Mouse (Mus musculus): ENCODE measurements around the gene Ppp1r15b.

DNA sequence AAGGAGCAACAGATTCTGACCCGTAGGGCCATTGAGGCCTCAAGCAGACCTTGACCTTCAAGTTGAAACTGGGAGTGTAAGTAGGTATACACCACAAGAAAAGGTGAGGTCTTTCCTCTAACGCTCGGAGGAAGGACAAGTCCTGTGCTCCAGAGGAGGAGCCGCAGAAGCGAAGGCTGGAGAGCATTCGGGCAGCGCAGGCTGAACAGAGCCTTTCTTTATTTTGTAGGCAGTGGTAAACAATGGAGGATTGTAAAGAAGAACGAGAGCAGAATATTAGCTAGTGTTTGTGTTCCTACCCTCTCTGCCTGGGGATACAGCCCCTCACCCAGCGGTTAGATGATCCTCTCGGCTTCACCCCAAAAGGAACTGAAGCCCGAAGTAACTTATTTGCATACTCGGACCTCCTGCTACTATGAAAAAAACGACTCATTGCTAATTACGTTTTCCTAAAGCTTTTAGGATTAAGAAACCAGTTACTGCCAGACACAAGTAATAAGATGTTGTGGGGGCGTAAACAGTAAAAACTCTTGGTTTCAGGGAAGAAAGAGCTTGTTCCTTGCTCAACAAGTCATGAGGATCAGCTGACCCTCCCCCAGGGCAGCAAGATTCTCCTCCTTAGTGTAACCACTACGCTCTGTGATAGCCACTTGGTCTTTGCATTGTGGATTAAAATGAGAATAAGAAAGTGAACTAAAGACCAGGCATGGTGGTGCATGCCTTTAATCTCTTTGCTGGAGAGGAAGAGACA lies 1.3 kb upstream of the Ppp1r15b start:
- no peak for TF ChIP-seq CTCF (IDR thresholded peaks at IDR 0.05; ENCODE audit: borderline replicate concordance, insufficient read depth, low read depth, low read length)
- no peak for TF ChIP-seq POLR2A (IDR thresholded peaks at IDR 0.05; ENCODE audit: borderline replicate concordance, insufficient read depth, low read length)

All from cerebellum, adult 2 months (tissue).